Mouse (Mus musculus) liver, adult (tissue): ENCODE data around the gene Tuba3a.

ENCODE experiments used
- GATA4 ChIP-seq: IDR thresholded peaks from 2 replicates; pipeline ENCODE4 v1.6.1; 2014; ENCODE audit warnings: mild to moderate bottlenecking, low read length; ENCODE audit not compliant: insufficient replicate concordance

The Tuba3a gene

GRCm38 (mm10) chr6:125253863-125254715 is 31.8 kb downstream of the Tuba3a start:
- TF ChIP-seq GATA4: no peak

DNA sequence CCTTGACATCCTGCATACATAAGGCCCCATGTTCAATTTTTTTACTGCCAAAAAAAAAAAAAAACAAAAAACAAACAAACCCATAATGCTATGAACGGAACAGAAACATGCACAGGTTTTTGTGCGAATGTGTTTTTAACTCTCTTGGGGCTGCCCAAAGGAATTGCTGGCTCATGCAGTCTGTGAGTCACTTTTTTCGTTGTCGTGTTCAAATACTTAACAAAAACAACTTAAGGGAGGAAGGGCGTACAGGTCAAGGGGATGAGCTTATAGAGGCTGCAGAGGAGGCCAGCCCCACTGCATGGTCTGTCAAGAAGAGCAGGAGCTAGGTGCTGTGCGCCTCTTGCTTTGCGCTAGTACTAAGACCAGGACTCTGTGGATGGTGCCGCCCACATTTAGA is 33.1 kb downstream of the Tuba3a start:
- no peak for TF ChIP-seq GATA4

- TF ChIP-seq GATA4: no peak
Measured at GRCm38 (mm10) chr6:125252285-125252684, 33.6 kb downstream of the Tuba3a start.

DNA sequence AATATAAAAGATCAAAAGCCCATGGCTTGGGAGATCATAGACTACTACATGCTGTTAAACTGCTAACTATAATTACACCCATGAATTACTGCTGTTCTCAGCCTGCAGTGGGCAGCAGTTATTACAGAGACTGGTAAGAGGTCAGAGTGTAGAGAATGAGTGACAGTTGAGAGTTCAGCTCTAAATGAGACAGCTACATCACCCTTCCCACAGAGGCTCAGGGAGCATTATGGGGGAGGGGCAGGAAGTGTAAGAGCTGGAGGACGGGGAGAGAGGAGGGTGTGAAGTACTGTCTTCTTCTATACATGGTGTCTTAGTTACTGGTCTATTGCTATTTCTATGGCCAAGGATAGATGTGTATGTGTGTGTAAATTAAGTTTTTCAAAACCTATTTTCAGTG is 41.3 kb downstream of the Tuba3a start:
- TF ChIP-seq GATA4: no peak

- no peak for TF ChIP-seq GATA4
Measured at GRCm38 (mm10) chr6:125241566-125241965, 44.3 kb downstream of the Tuba3a start.

DNA sequence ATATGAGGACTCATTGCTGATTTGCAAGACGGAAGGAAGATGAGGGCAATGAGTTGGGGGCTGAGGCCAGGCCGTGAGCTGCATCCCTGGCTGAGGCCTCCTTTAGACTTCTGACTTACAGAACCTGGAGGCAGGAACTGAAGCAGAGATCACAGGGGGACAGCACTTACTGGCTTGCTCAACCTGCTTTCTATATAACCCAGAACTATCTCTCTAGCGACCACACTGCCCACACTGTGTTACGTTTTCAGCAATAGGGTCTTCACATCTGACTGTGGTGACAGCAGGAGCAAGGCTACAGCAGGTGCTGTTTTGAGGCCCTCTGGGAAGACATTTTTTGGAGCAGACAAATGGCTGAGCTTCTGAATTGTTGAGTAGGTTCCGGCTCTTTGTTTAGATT is 45.2 kb downstream of the Tuba3a start:
- TF ChIP-seq GATA4: no peak

DNA sequence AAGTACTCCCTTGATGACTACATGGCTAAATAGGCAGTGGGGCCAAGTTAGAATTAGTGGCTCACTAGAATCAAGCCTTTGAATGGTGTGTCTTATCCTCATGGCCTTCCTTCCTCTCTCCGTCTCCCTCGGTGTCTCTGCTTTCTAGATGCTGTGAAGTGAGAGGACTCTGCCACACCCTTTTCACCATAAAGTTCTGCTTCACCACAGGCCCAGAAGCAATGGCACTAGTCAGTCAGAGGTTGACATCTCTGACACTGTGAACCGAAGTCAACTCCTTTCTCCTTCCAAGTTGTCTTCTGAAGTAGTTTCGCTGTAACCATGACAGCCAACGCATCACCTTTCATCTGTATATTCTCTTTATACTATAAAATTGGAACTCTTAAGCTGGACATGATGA is 46.3 kb downstream of the Tuba3a start:
- no peak for TF ChIP-seq GATA4

GRCm38 (mm10) chr6:125238396-125238795 is 47.4 kb downstream of the Tuba3a start:
- TF ChIP-seq GATA4: no peak

DNA sequence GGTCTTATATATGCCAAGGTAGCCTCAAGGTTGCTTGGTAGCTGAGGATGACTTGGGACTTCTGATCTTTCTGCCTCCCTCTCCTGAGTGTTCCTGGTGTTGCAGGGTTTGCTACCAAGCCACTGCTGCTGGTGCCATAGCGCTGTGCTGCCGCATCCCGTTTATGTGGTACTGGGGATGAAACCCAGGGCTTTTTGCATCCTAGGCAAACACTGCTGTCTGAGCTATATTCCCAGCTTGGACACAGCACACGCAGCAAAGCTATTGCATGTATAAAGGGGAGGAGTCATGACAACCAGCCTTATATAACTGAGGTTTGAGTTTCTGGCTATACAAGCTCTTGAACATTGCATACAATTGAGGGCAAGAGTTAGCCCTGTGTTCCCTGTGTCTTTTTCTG is 48.4 kb downstream of the Tuba3a start:
- TF ChIP-seq GATA4: no peak

DNA sequence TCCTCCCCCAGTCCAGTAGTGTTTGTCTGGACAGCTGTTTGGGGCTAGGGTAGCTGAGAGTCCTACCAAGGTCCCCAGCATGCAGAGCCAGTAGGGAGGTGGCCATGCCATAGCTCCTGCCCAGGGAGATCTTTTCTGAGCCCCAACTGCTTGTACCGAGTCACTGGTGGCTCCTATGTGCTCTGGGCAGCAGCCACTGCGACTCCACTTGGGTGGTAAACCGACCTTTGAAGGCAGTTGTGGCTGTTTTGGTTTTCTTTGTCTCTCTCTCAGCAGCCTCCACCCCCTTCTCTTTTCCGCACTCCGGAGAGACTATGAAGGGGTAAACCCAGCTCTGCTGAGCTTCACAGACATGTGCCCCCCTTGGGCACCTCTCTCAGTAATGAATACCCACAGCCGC is 49.1 kb downstream of the Tuba3a start, which contains the start of gene Cd27:
Gene Cd27 (minus strand): TSS at position 229 of the 400 bp plus-strand sequence.
- no peak for TF ChIP-seq GATA4

- TF ChIP-seq GATA4: no peak
Measured at GRCm38 (mm10) chr6:125236341-125236740, 49.5 kb downstream of the Tuba3a start.

DNA sequence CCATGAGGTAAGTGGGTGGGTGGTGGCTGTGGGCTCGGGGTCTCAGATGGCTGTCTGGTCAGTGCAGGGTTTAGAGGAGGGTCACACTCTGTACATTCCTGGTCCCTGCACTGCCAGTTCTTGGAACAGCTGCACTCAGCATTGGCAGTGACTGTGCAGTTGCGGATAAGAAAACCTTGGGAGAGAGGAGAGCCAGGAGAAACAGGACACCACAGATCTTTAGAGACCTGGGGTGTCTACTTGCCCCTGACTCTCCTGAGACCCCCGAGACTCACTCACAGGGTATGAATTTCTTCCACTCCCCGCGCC is 51.4 kb downstream of the Tuba3a start:
- TF ChIP-seq GATA4: no peak

DNA sequence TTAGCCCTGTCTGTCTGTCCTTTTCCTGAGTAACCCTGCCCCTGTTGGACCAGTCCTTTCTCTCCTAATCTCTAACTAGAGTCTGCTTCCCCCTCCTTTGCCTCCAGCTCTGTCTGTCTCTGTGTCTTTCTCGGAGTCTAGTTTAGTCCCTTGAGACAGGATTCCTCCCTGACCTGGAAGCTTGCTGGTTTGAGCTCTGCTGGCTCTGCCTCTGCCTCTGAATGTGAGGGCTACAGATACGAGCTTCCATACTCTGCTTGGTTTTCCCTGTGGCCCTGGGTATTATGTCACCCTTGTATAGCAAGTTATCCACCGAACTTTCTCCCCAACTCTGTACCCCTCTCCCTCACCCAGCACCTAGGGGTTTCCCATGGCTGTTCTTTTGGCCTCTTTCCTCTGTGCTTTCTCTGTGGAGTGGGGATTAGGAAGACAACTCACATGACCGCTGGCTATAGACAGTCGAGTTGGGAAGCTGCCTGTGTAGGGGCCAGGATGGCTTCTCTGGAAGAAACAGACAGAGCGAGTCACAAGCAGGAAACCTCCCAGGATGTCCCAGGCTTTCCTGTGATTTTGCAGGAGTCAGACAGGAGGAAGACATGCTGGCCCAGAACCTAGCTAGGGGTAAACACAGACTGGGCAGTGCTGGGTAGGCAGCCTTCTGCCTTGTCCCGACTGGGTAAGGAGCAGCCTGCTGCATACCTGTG is 51.9 kb downstream of the Tuba3a start:
- no peak for TF ChIP-seq GATA4

GRCm38 (mm10) chr6:125232516-125232915 is 53.3 kb downstream of the Tuba3a start:
- no peak for TF ChIP-seq GATA4

- no peak for TF ChIP-seq GATA4
Measured at GRCm38 (mm10) chr6:125232045-125232437, 53.8 kb downstream of the Tuba3a start.
